Mouse (Mus musculus) megakaryocyte, adult 5-6 weeks (primary cell): Measurements from ENCODE around the gene Mast4. TPM values are rescaled to one million over a fixed set of nuclear protein-coding genes. Genes with fewer than 3 reads are reported as not detected.

Experiments
- ATAC-seq: 2 replicates; pipeline ENCODE4 v1.8.0; 2016; ENCODE audit warnings: mild to moderate bottlenecking, inconsistent platforms; ENCODE audit not compliant: poor library complexity, severe bottlenecking
- total RNA-seq, 2 experiments: library from RNA; stranded (forward) in 1 of 2; stranded (reverse) in 1 of 2; fragments of 153-499, 151-499 nt in 1 of 2; fragments of 221-1000, 200-1000 nt in 1 of 2; gene quantifications; 2 replicates each; pipeline versions ENCODE4 v1.2.3 to v1.2.4; 2015 to 2017

Gene Mast4
- total RNA-seq, 2 experiments from 2014 or later: 0.26 to 1.2 TPM

GRCm38 (mm10) chr13:102899253-102900082, 434.8 kb downstream of the Mast4 start:
- ATAC-seq: peak; percentile 64

GRCm38 (mm10) chr13:102898374-102899131, 435.7 kb downstream of the Mast4 start:
- ATAC-seq: peak; percentile 54

- ATAC-seq: no peak
These were observed 438.0 kb downstream of the Mast4 start for GRCm38 (mm10) chr13:102896322-102896721.

GRCm38 (mm10) chr13:102895894-102896293, 438.4 kb downstream of the Mast4 start:
- peak; percentile 61 for ATAC-seq

- ATAC-seq: peak; percentile 43
These were observed 439.7 kb downstream of the Mast4 start for GRCm38 (mm10) chr13:102894287-102895234.

- ATAC-seq: no peak
These were observed 441.5 kb downstream of the Mast4 start for GRCm38 (mm10) chr13:102892783-102893182.

GRCm38 (mm10) chr13:102889989-102890388, 444.3 kb downstream of the Mast4 start:
- ATAC-seq: no peak

GRCm38 (mm10) chr13:102889537-102889936, 444.8 kb downstream of the Mast4 start:
- no peak for ATAC-seq

GRCm38 (mm10) chr13:102888895-102889490, 445.3 kb downstream of the Mast4 start:
- peak; percentile 66 for ATAC-seq

- no peak for ATAC-seq
These were observed 446.1 kb downstream of the Mast4 start for GRCm38 (mm10) chr13:102888211-102888610.

- no peak for ATAC-seq
These were observed 446.8 kb downstream of the Mast4 start for GRCm38 (mm10) chr13:102887534-102887933.

- no peak for ATAC-seq
These were observed 447.5 kb downstream of the Mast4 start for GRCm38 (mm10) chr13:102886788-102887187.

- peak; percentile 70 for ATAC-seq
These were observed 448.1 kb downstream of the Mast4 start for GRCm38 (mm10) chr13:102886147-102886546.

- no peak for ATAC-seq
These were observed 453.8 kb downstream of the Mast4 start for GRCm38 (mm10) chr13:102880381-102881076.

- ATAC-seq: no peak
These were observed 455.7 kb downstream of the Mast4 start for GRCm38 (mm10) chr13:102878631-102879030.

- no peak for ATAC-seq
These were observed 456.5 kb downstream of the Mast4 start for GRCm38 (mm10) chr13:102877766-102878325.

GRCm38 (mm10) chr13:102877154-102877553, 457.1 kb downstream of the Mast4 start:
- ATAC-seq: no peak

- no peak for ATAC-seq
These were observed 458.8 kb downstream of the Mast4 start for GRCm38 (mm10) chr13:102875520-102875919.

- no peak for ATAC-seq
These were observed 459.2 kb downstream of the Mast4 start for GRCm38 (mm10) chr13:102875144-102875476.
